Comparison of ENCODE assay signal across 14 mouse cellular contexts in genomic region chr7:109038987-109039386, GRCm38 (mm10). TPM values are rescaled to one million over a fixed set of nuclear protein-coding genes. Genes with fewer than 3 reads are reported as not detected.
DNase-seq lines count a peak whose midpoint lies in the region; ATAC-seq lines count a peak whose summit lies in the region.
"Had no signal": no experiment of that assay in that cellular context is flagged by ENCODE, and none has a peak within 500 bp of the region (broad histone marks: within the 10 kb centered on the region; RNA-seq: fewer than 3 reads in every experiment).

No protein-coding gene starts in this region.

- H3K36me3 ChIP-seq in forebrain, embryonic 15.5 days, result peaks cover 17% of the 10 kb centered on the region
- H3K36me3 ChIP-seq in forebrain, embryonic 12.5 days (replicated peaks), result peaks cover 18% of the 10 kb centered on the region
- H3K36me3 ChIP-seq in forebrain, embryonic 16.5 days (ENCODE audit: control insufficient read depth, insufficient read depth), result peaks cover 3% of the 10 kb centered on the region; the same call in 1 of the 2 replicates
- no peaks in the 10 kb centered on the region for H3K36me3 ChIP-seq in liver, embryonic 11.5 days (ENCODE audit: control insufficient read depth, insufficient read depth, low read length)
- H3K36me3 ChIP-seq: embryonic facial prominence, embryonic 13.5 days; liver, embryonic 12.5 days had no signal

- no peak overlapping the region for H3K9ac ChIP-seq in forebrain, embryonic 15.5 days (replicated peaks)
- H3K9ac ChIP-seq in forebrain, embryonic 12.5 days, result no peak overlapping the region
- no peak overlapping the region for H3K9ac ChIP-seq in forebrain, embryonic 16.5 days (replicated peaks; ENCODE audit: low read depth, low read length)
- no peak overlapping the region for H3K9ac ChIP-seq in liver, embryonic 11.5 days (ENCODE audit: low read depth, low read length)
- H3K9ac ChIP-seq: embryonic facial prominence, embryonic 13.5 days; liver, embryonic 12.5 days had no signal

- no peak overlapping the region for H3K4me2 ChIP-seq in forebrain, embryonic 15.5 days (replicated peaks)
- H3K4me2 ChIP-seq in forebrain, embryonic 12.5 days, result no peak overlapping the region
- H3K4me2 ChIP-seq in forebrain, embryonic 16.5 days (ENCODE audit: low read length), result peak overlapping the region; percentile 33
- H3K4me2 ChIP-seq in liver, embryonic 11.5 days, result no peak overlapping the region
- H3K4me2 ChIP-seq: embryonic facial prominence, embryonic 13.5 days; heart, embryonic 11.5 days; liver, embryonic 12.5 days had no signal

- no peak overlapping the region for H3K4me3 ChIP-seq in forebrain, embryonic 15.5 days
- H3K4me3 ChIP-seq in forebrain, embryonic 12.5 days (replicated peaks), result no peak overlapping the region
- H3K4me3 ChIP-seq in forebrain, embryonic 16.5 days (replicated peaks; ENCODE audit: low read length), result no peak overlapping the region
- no peak overlapping the region for H3K4me3 ChIP-seq in liver, embryonic 11.5 days (ENCODE audit: low read depth, low read length)
- H3K4me3 ChIP-seq: embryonic facial prominence, embryonic 13.5 days; liver, embryonic 12.5 days; myocyte had no signal

- 34% methylated on average over 1 of the region's 1 CpGs for WGBS in forebrain, embryonic 15.5 days
- WGBS in forebrain, embryonic 12.5 days, result 38% methylated on average over 1 of the region's 1 CpGs
- WGBS in forebrain, embryonic 16.5 days, result 17% methylated on average over 1 of the region's 1 CpGs
- 52% methylated on average over 1 of the region's 1 CpGs for WGBS in liver, embryonic 11.5 days

- peak; percentile 84 for ATAC-seq in forebrain, embryonic 15.5 days (replicated peaks)
- no peak for ATAC-seq in forebrain, embryonic 12.5 days (ENCODE audit: low FRiP score)
- ATAC-seq in forebrain, embryonic 16.5 days, result peak; percentile 82
- no peak for ATAC-seq in liver, embryonic 11.5 days (replicated peaks; ENCODE audit: low FRiP score)
- ATAC-seq: liver, embryonic 12.5 days had no signal

- peak; percentile 23 to 25 for DNase-seq in layer of hippocampus, adult 8-10 months (ENCODE audit: low spot score in 2 of 2)
- DNase-seq in layer of hippocampus, adult 9-10 months (ENCODE audit: low spot score), result no peak
- DNase-seq in brain, embryonic 18.5 days (ENCODE audit: low read depth, low spot score), result peak; percentile 24
- no peak for DNase-seq in liver, embryonic 11.5 days (ENCODE audit: low spot score)
- DNase-seq: heart, postnatal 10 days; kidney, adult 11 months; lung, adult 2 months had no signal

- H3K27me3 ChIP-seq in forebrain, embryonic 15.5 days, result no peaks in the 10 kb centered on the region
- no peaks in the 10 kb centered on the region for H3K27me3 ChIP-seq in forebrain, embryonic 12.5 days
- H3K27me3 ChIP-seq in forebrain, embryonic 16.5 days (replicated peaks; ENCODE audit: control insufficient read depth, insufficient read depth, low read length), result no peaks in the 10 kb centered on the region
- no peaks in the 10 kb centered on the region for H3K27me3 ChIP-seq in liver, embryonic 11.5 days (replicated peaks; ENCODE audit: control insufficient read depth, insufficient read depth, low read length)
- H3K27me3 ChIP-seq: embryonic facial prominence, embryonic 13.5 days; liver, embryonic 12.5 days had no signal

- H3K27ac ChIP-seq in forebrain, embryonic 15.5 days (replicated peaks), result peak overlapping the region; percentile 82
- H3K27ac ChIP-seq in forebrain, embryonic 12.5 days, result no peak overlapping the region
- H3K27ac ChIP-seq in forebrain, embryonic 16.5 days (ENCODE audit: low read length), result peak overlapping the region; percentile 88
- H3K27ac ChIP-seq in liver, embryonic 11.5 days (ENCODE audit: low read depth, low read length), result no peak overlapping the region
- H3K27ac ChIP-seq: embryonic facial prominence, embryonic 13.5 days; liver, embryonic 12.5 days had no signal

- peaks cover 16% of the 10 kb centered on the region for H3K4me1 ChIP-seq in forebrain, embryonic 15.5 days
- H3K4me1 ChIP-seq in forebrain, embryonic 12.5 days, result no peaks in the 10 kb centered on the region
- peaks cover 5% of the 10 kb centered on the region for H3K4me1 ChIP-seq in forebrain, embryonic 16.5 days (replicated peaks; ENCODE audit: control insufficient read depth, insufficient read depth, low read length)
- H3K4me1 ChIP-seq in liver, embryonic 11.5 days (replicated peaks; ENCODE audit: control insufficient read depth, insufficient read depth, low read length), result no peaks in the 10 kb centered on the region
- H3K4me1 ChIP-seq: liver, embryonic 12.5 days had no signal

- no peaks in the 10 kb centered on the region for H3K9me3 ChIP-seq in forebrain, embryonic 15.5 days
- H3K9me3 ChIP-seq in forebrain, embryonic 12.5 days, result no peaks in the 10 kb centered on the region
- no peaks in the 10 kb centered on the region for H3K9me3 ChIP-seq in forebrain, embryonic 16.5 days (ENCODE audit: control insufficient read depth, low read length)
- H3K9me3 ChIP-seq in liver, embryonic 11.5 days (ENCODE audit: control insufficient read depth, low read length), result no peaks in the 10 kb centered on the region
- H3K9me3 ChIP-seq: embryonic facial prominence, embryonic 13.5 days; liver, embryonic 12.5 days had no signal

RNA-seq across cellular contexts. Expression of gene Ric3, which starts 44.1 kb away (rescaled TPM):
- 28.2 and 30.4 TPM in 2 replicates for polyA plus RNA-seq in forebrain, embryonic 15.5 days (2015; fragmentation: Nextera tagmentation; extraction: Ambion mirVana)
- polyA plus RNA-seq in forebrain, embryonic 12.5 days (2016; fragmentation: Nextera tagmentation; extraction: Ambion mirVana), result 23.6 and 25.1 TPM in 2 replicates
- 10 to 100 TPM; 66.7 to 77.1 (median 72.9) TPM for total RNA-seq in layer of hippocampus, adult 8-10 months (2022)
- 31.9 and 34.6 TPM in 2 replicates for polyA plus RNA-seq in forebrain, embryonic 16.5 days (2015; fragmentation: Nextera tagmentation; extraction: Ambion mirVana)
- 1.3 and 2.2 TPM in 2 replicates for polyA plus RNA-seq in liver, embryonic 11.5 days (2014; fragmentation: Nextera tagmentation; extraction: Ambion mirVana)
- polyA plus RNA-seq: myocyte had no signal

Comparison
In these comparisons a context has a peak if more than half of its experiments do, and no peak if none do; other contexts are left out.
1. ATAC-seq: peak in forebrain, embryonic 15.5 days (single experiment) and forebrain, embryonic 16.5 days (single experiment); none in forebrain, embryonic 12.5 days (single experiment) and liver, embryonic 11.5 days (single experiment).
2. H3K27ac ChIP-seq: peak in forebrain, embryonic 15.5 days (single experiment) and forebrain, embryonic 16.5 days (single experiment); none in forebrain, embryonic 12.5 days (single experiment) and liver, embryonic 11.5 days (single experiment).
3. DNase-seq: peak in layer of hippocampus, adult 8-10 months (2 of 2) and brain, embryonic 18.5 days (single experiment); none in layer of hippocampus, adult 9-10 months (single experiment) and liver, embryonic 11.5 days (single experiment).